Mouse (Mus musculus) embryonic fibroblast, embryonic 13.5 days (primary cell): ENCODE results near the gene Neu2.
"Not testable (repeated sequence)": the region's sequence is repeated elsewhere in the genome, so short reads cannot be mapped to it uniquely, and the experiment has no call there.

Experiments used
- CTCF ChIP-seq: IDR thresholded peaks from 2 replicates; pipeline ENCODE4 v1.5.1; 2011; ENCODE audit warnings: mild to moderate bottlenecking, control low read depth, low read length, moderate library complexity, borderline replicate concordance; ENCODE audit not compliant: insufficient read depth
- POLR2A ChIP-seq: IDR thresholded peaks from 2 replicates; pipeline ENCODE4 v1.6.1; 2011; ENCODE audit warnings: low read depth, mild to moderate bottlenecking, control low read depth, low read length, moderate library complexity

DNA sequence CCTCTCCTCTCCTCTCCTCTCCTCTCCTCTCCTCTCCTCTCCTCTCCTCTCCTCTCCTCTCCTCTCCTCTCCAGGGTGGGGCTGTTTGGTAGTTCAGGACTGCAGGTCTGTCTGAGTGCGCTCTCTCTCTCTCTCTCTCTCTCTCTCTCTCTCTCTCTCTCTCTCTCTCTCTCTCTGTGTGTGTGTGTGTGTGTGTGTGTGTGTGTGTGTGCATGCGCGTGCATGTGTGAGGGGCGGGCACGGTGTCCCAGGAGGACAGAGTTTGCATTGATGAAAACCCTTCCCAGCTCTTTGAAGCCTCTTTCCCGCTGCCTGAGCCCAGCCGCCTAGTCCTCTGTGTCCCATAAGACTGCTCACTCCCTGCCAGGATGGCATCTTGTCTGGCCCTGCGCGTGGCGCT lies 39.7 kb upstream of the Neu2 start, which contains the start of gene Snorc:
- TF ChIP-seq CTCF, POLR2A: not testable (repeated sequence)
